Mouse (Mus musculus) MEL (cell line): ENCODE measurements around the gene Cux1. TPM values are rescaled to one million over a fixed set of nuclear protein-coding genes. Genes with fewer than 3 reads are reported as not detected.

Source experiments
- DNase-seq: peaks from one replicate; pipeline ENCODE4 v3.0.0; 2011; ENCODE audit warnings: low read depth, low spot score
- H3K27ac ChIP-seq: 2 replicates; pipeline ENCODE4 v1.5.1; 2012; ENCODE audit warnings: low read depth, mild to moderate bottlenecking, control low read depth, low read length, moderate library complexity; ENCODE audit not compliant: control insufficient read depth
- H3K27me3 ChIP-seq, 2 experiments: fragments of 150-350 bp in 1 of 2; sonication (generic) in 1 of 2; 2 replicates each; pipeline ENCODE4 v1.6.1; 2012; ENCODE audit warnings: low read length in 2 of 2, mild to moderate bottlenecking in 2 of 2, improper control_type of control experiment in 1 of 2, moderate library complexity in 1 of 2; ENCODE audit not compliant: insufficient read depth in 2 of 2, control insufficient read depth in 1 of 2
- H3K36me3 ChIP-seq, 2 experiments: 2 replicates each; pipeline ENCODE4 v1.6.1; 2012 to 2014; ENCODE audit warnings: low read length in 2 of 2, improper control_type of control experiment in 1 of 2, inconsistent platforms in 1 of 2, mild to moderate bottlenecking in 1 of 2; ENCODE audit not compliant: insufficient read depth in 2 of 2, control insufficient read depth in 1 of 2
- H3K4me1 ChIP-seq, 2 experiments: fragments of 150-350 bp in 1 of 2; sonication (generic) in 1 of 2; 2 replicates each; pipeline ENCODE4 v1.6.1; 2012; ENCODE audit warnings: low read length in 2 of 2, improper control_type of control experiment in 1 of 2, mild to moderate bottlenecking in 1 of 2; ENCODE audit not compliant: insufficient read depth in 2 of 2, control insufficient read depth in 1 of 2
- H3K4me3 ChIP-seq, 2 experiments: fragments of 150-350 bp in 1 of 2; sonication (generic) in 1 of 2; 2 replicates each; pipeline ENCODE4 v1.5.1; 2012; ENCODE audit warnings: low read depth in 2 of 2, low read length in 2 of 2, mild to moderate bottlenecking in 2 of 2, moderate library complexity in 2 of 2, control low read depth in 1 of 2, improper control_type of control experiment in 1 of 2; ENCODE audit not compliant: control insufficient read depth in 1 of 2, insufficient read depth in 1 of 2
- H3K79me2 ChIP-seq: 2 replicates; pipeline ENCODE4 v1.6.1; 2012; ENCODE audit warnings: mild to moderate bottlenecking, low read length, moderate library complexity; ENCODE audit not compliant: control insufficient read depth, poor library complexity, insufficient read depth
- H3K9ac ChIP-seq: 2 replicates; pipeline ENCODE4 v1.6.1; 2012; ENCODE audit warnings: low read depth, mild to moderate bottlenecking, control low read depth, low read length, moderate library complexity; ENCODE audit not compliant: control insufficient read depth, poor library complexity, severe bottlenecking
- H3K9me3 ChIP-seq: fragments of 150-350 bp; sonication (generic); replicated peaks from 2 replicates; pipeline ENCODE4 v1.6.1; 2012; ENCODE audit warnings: mild to moderate bottlenecking, low read length, improper control_type of control experiment, moderate library complexity; ENCODE audit not compliant: insufficient read depth
- BHLHE40 ChIP-seq: IDR thresholded peaks from 2 replicates; pipeline ENCODE4 v1.6.1; 2012; ENCODE audit warnings: low read depth, mild to moderate bottlenecking, inconsistent platforms, low read length, improper control_type of control experiment, borderline replicate concordance
- CHD1 ChIP-seq: IDR thresholded peaks from 2 replicates; pipeline ENCODE4 v1.6.1; 2012; ENCODE audit warnings: low read depth, mild to moderate bottlenecking, inconsistent platforms, low read length, improper control_type of control experiment
- CTCF ChIP-seq, 3 experiments: IDR thresholded peaks in 2 of 3; conservative IDR thresholded peaks in 1 of 3; 2 replicates each; pipeline ENCODE4 v1.5.1; 2011 to 2012; ENCODE audit warnings: low read length in 3 of 3, low read depth in 2 of 3, mild to moderate bottlenecking in 2 of 3, improper control_type of control experiment in 1 of 3, inconsistent platforms in 1 of 3, mixed read lengths in 1 of 3, moderate library complexity in 1 of 3; ENCODE audit not compliant: control insufficient read depth in 1 of 3, insufficient read depth in 1 of 3, poor library complexity in 1 of 3, severe bottlenecking in 1 of 3
- E2F4 ChIP-seq: IDR thresholded peaks from 2 replicates; pipeline ENCODE4 v1.6.1; 2011; ENCODE audit warnings: low read depth, low read length, improper control_type of control experiment, borderline replicate concordance
- ELF1 ChIP-seq: IDR thresholded peaks from 2 replicates; pipeline ENCODE4 v1.6.1; 2014; ENCODE audit warnings: low read depth, mild to moderate bottlenecking, inconsistent platforms, low read length, improper control_type of control experiment, moderate library complexity
- ETS1 ChIP-seq: IDR thresholded peaks from 2 replicates; pipeline ENCODE4 v1.6.1; 2012; ENCODE audit warnings: low read depth, mild to moderate bottlenecking, inconsistent platforms, low read length, improper control_type of control experiment, moderate library complexity
- GABPA ChIP-seq: IDR thresholded peaks from 2 replicates; pipeline ENCODE4 v1.6.1; 2012; ENCODE audit warnings: low read depth, mild to moderate bottlenecking, inconsistent platforms, low read length, improper control_type of control experiment, moderate library complexity
- JUND ChIP-seq: IDR thresholded peaks from 2 replicates; pipeline ENCODE4 v1.6.1; 2011; ENCODE audit warnings: low read depth, mild to moderate bottlenecking, improper control_type of control experiment, low read length
- KAT2A ChIP-seq: conservative IDR thresholded peaks from 2 replicates; pipeline ENCODE4 v1.6.1; 2012; ENCODE audit warnings: low read depth, low read length, improper control_type of control experiment, inconsistent platforms
- MEF2A ChIP-seq: IDR thresholded peaks from 2 replicates; pipeline ENCODE4 v1.6.1; 2014; ENCODE audit warnings: low read depth, mild to moderate bottlenecking, inconsistent platforms, low read length, improper control_type of control experiment; ENCODE audit not compliant: poor library complexity, insufficient replicate concordance, severe bottlenecking; ENCODE audit errors: extremely low read depth
- MXI1 ChIP-seq: IDR thresholded peaks from 2 replicates; pipeline ENCODE4 v1.6.1; 2011; ENCODE audit warnings: mild to moderate bottlenecking, low read depth, low read length, improper control_type of control experiment
- NRF1 ChIP-seq: IDR thresholded peaks from 2 replicates; pipeline ENCODE4 v1.6.1; 2014; ENCODE audit warnings: low read depth, mild to moderate bottlenecking, inconsistent platforms, low read length, improper control_type of control experiment, moderate library complexity; ENCODE audit not compliant: poor library complexity, insufficient read depth, severe bottlenecking
- POLR2A ChIP-seq, 2 experiments: IDR thresholded peaks; 2 replicates each; pipeline ENCODE4 v1.6.1; 2011 to 2012; ENCODE audit warnings: low read length in 2 of 2, mild to moderate bottlenecking in 2 of 2, control low read depth in 1 of 2, improper control_type of control experiment in 1 of 2, low read depth in 1 of 2, moderate library complexity in 1 of 2; ENCODE audit not compliant: control insufficient read depth in 1 of 2, insufficient read depth in 1 of 2, poor library complexity in 1 of 2
- RAD21 ChIP-seq: IDR thresholded peaks from 2 replicates; pipeline ENCODE4 v1.6.1; 2011; ENCODE audit warnings: mild to moderate bottlenecking, low read depth, low read length, improper control_type of control experiment
- SIN3A ChIP-seq: IDR thresholded peaks from 2 replicates; pipeline ENCODE4 v1.6.1; 2012; ENCODE audit warnings: low read length, improper control_type of control experiment, inconsistent platforms
- TAL1 ChIP-seq: IDR thresholded peaks from 2 replicates; pipeline ENCODE4 v1.6.1; 2012; ENCODE audit warnings: mild to moderate bottlenecking, inconsistent platforms, low read length, moderate library complexity, mixed read lengths
- USF1 ChIP-seq: IDR thresholded peaks from 2 replicates; pipeline ENCODE4 v1.6.1; 2014; ENCODE audit warnings: low read depth, mild to moderate bottlenecking, inconsistent platforms, low read length, improper control_type of control experiment, moderate library complexity
- ZC3H11A ChIP-seq: IDR thresholded peaks from 2 replicates; pipeline ENCODE4 v1.6.1; 2012; ENCODE audit warnings: low read depth, mild to moderate bottlenecking, inconsistent platforms, low read length, improper control_type of control experiment
- ZKSCAN1 ChIP-seq: IDR thresholded peaks from 2 replicates; pipeline ENCODE4 v1.6.1; 2012; ENCODE audit warnings: low read depth, mild to moderate bottlenecking, inconsistent platforms, low read length, improper control_type of control experiment, moderate library complexity
- polyA plus RNA-seq, 2 experiments: library from polyadenylated mRNA; stranded (reverse) in 1 of 2; unstranded in 1 of 2; fragments of >175 nt in 1 of 2; fragments of >200 nt in 1 of 2; gene quantifications; 2 replicates each; pipeline versions ENCODE4 v1.2.1 to v1.2.4; 2012; ENCODE audit warnings: low replicate concordance in 2 of 2, low read depth in 1 of 2; ENCODE audit not compliant: insufficient read length in 2 of 2, insufficient read depth in 1 of 2, missing spikeins in 1 of 2
- total RNA-seq: library from RNA; depleted of rRNA; stranded (reverse); fragments of 300-350 nt; gene quantifications from 2 replicates; pipeline ENCODE4 v1.2.3, GENCODE M21; 2012

Gene Cux1
- total and polyA plus RNA-seq, 3 experiments, result 71.1 to 104 TPM; not detected in 1

- peaks cover 5 to 22% of the 10 kb centered on the region in 2 experiments; a peak in 3 of 4 replicates for H3K36me3 ChIP-seq
- H3K9ac ChIP-seq, result no peak overlapping the region
- TF ChIP-seq MEF2A (no peak), SIN3A (no peak), ELF1 (no peak), KAT2A (no peak), USF1 (no peak), ZC3H11A (no peak), POLR2A (IDR thresholded peaks at IDR 0.05; ENCODE audit: control insufficient read depth in 1 of 2, insufficient read depth in 1 of 2, low read depth in 1 of 2, low read length in 2 of 2, poor library complexity in 1 of 2) (no peak), CTCF (IDR thresholded peaks at IDR 0.05 in 2 of 3, conservative IDR thresholded peaks at IDR 0.05 in 1 of 3; ENCODE audit: control insufficient read depth in 1 of 3, insufficient read depth in 1 of 3, low read depth in 2 of 3, low read length in 3 of 3, poor library complexity in 1 of 3, severe bottlenecking in 1 of 3) (no peak), MXI1 (no peak), CHD1 (no peak), TAL1 (no peak), JUND (no peak), ETS1 (no peak), GABPA (no peak), RAD21 (no peak)
- no peak overlapping the region for H3K27ac ChIP-seq
- no peak for DNase-seq
- H3K4me3 ChIP-seq, result no peak overlapping the region
- H3K79me2 ChIP-seq, result no peaks in the 10 kb centered on the region
- H3K4me1 ChIP-seq, result no peaks in the 10 kb centered on the region
- no peaks in the 10 kb centered on the region for H3K9me3 ChIP-seq
- H3K27me3 ChIP-seq, result no peaks in the 10 kb centered on the region
Observed at GRCm38 (mm10) chr5:136385161-136385560, 182.1 kb downstream of the Cux1 start.

DNA sequence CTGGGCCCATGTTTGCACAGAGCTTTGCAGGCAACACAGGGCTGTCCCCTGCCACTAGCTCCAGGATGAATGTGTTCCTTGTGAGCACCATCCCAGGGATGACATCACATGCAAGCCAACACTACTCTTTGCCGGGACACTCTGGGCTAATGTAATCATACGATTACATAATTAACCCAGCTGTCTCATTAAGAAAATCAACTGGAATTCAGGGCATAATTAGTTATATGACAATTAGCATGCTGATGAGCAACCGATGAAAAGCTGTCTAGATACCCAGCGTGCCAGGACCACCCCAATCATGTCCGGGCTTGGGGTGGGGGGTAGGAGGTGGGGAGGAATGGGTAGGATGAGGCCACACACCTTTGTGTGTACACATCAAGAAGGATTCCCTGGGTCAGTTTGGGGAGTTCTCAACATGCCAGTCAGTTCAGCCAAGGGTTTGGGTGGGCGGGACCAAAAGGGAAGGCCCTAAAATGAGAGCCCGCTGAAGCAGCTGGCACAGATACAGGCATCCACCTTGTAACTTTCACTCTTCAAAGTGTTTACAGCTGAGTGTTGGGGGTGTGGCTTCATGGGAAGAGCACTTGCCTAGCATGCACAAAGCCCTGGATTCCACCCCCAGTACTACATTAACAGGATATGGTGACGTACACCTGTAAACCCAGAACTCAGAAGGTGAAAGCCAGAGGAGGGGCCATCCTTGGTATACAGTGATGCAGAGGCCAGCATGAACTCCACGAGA, 184.9 kb downstream of the Cux1 start:
- Histone ChIP-seq H3K9me3 (no peaks in the 10 kb centered on the region), H3K4me3 (no peak overlapping the region), H3K36me3 (peaks cover 5 to 18% of the 10 kb centered on the region in 2 experiments; a peak in 3 of 4 replicates), H3K4me1 (no peaks in the 10 kb centered on the region), H3K79me2 (no peaks in the 10 kb centered on the region), H3K27me3 (no peaks in the 10 kb centered on the region), H3K9ac (no peak overlapping the region), H3K27ac (no peak overlapping the region)
- TF ChIP-seq TAL1, result no peak
- TF ChIP-seq ELF1, result no peak
- no peak for TF ChIP-seq JUND
- no peak for TF ChIP-seq BHLHE40
- no peak for TF ChIP-seq NRF1
- no peak for TF ChIP-seq USF1
- no peak for TF ChIP-seq GABPA
- TF ChIP-seq MEF2A, result no peak
- no peak for TF ChIP-seq E2F4
- no peak for TF ChIP-seq ZKSCAN1
- DNase-seq, result no peak
